Mouse (Mus musculus): ENCODE results near the gene Foxi1. TPM values are rescaled to one million over a fixed set of nuclear protein-coding genes. Genes with fewer than 3 reads are reported as not detected.
"Not testable (repeated sequence)": the region's sequence is repeated elsewhere in the genome, so short reads cannot be mapped to it uniquely, and the experiment has no call there.

Foxi1 gene
- total and polyA plus RNA-seq, 3 experiments: not detected

DNA sequence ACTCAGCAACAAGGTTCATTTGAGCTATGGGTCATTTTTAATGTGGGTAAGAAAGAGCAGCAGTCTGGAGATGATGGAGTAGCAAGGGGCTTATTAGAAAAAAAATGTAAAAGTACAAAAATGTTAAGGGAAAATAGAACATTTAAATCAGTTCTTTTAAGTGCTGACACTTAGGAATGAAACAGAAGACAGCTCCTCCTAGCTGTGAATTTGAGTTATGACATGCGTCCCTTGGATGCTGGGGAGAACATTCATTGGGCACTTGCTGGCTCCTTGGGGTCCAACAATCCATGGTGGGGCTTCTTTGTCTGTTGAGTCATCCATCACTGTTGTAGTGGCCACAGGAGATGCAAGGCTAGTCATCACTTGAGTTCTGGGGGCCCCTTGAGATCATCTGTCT is 19.3 kb upstream of the Foxi1 start (continued):
- TF ChIP-seq USF2 (conservative IDR thresholded peaks at IDR 0.05; ENCODE audit: low read depth, low read length) (no peak), MAX (IDR thresholded peaks at IDR 0.05; ENCODE audit: low read length) (0 out of 2 replicates have a peak, but pooled peaks have one; percentile 17), USF1 (IDR thresholded peaks at IDR 0.05; ENCODE audit: low read depth, low read length) (no peak), JUND (conservative IDR thresholded peaks at IDR 0.05; ENCODE audit: low read depth, low read length) (peak; percentile 24; the same call in 1 of the 2 replicates), NELFE (IDR thresholded peaks at IDR 0.05; ENCODE audit: low read depth, low read length) (no peak), GABPA (IDR thresholded peaks at IDR 0.05; ENCODE audit: insufficient replicate concordance, low read depth, low read length) (no peak)

DNA sequence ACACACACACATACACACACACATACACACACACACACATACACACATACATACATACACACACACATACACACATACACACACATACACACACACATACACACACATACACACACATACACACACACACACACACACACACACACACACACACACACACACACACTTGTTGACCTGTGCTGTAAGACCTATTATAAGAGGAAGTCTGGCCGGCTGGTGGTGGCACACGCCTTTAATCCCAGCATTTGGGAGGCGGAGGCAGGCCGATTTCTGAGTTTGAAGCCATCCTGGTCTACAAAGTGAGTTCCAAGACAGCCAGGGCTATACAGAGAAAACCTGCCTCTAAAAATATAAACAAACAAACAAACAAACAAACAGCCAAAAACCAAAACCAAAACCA is 12.7 kb upstream of the Foxi1 start:
- H3K4me3 ChIP-seq (replicated peaks in 1 of 3; ENCODE audit: low read depth in 2 of 3, low read length in 2 of 3, poor library complexity in 1 of 3); H3K27me3 ChIP-seq (replicated peaks); H3K27ac ChIP-seq (ENCODE audit: insufficient read depth, low read depth); H3K4me1 ChIP-seq (ENCODE audit: control insufficient read depth in 1 of 2, insufficient read depth in 2 of 2); DNase-seq (ENCODE audit: extremely low read depth); H3K79me2 ChIP-seq (replicated peaks; ENCODE audit: control insufficient read depth, extremely low read depth, insufficient read depth, poor library complexity, severe bottlenecking); H3K9ac ChIP-seq (ENCODE audit: insufficient read depth, low read depth); dilution Hi-C loops (cut with MboI; ENCODE audit: extremely low pct_ligation_motif_present, extremely low pct_unique_long_range_greater_than_20kb, low sequenced_read_pairs); H3K4me2 ChIP-seq (ENCODE audit: insufficient read depth, low read depth, poor library complexity, severe bottlenecking); H3K9me3 ChIP-seq (replicated peaks; ENCODE audit: low read length): not testable (repeated sequence)
- in situ Hi-C loops (cut with MboI; ENCODE audit: low pct_ligation_motif_present, low pct_unique_long_range_greater_than_20kb, low sequenced_read_pairs): loop anchor here (25.0 kb wide), 1 partner anchor 258 kb away; the partner anchor contains the start of gene Kcnmb1
- H3K36me3 ChIP-seq (replicated peaks in 1 of 2; ENCODE audit: control insufficient read depth in 1 of 2, insufficient read depth in 1 of 2, low read length in 1 of 2): peaks cover 0 to 20% of the 10 kb centered on the region in 2 experiments

DNA sequence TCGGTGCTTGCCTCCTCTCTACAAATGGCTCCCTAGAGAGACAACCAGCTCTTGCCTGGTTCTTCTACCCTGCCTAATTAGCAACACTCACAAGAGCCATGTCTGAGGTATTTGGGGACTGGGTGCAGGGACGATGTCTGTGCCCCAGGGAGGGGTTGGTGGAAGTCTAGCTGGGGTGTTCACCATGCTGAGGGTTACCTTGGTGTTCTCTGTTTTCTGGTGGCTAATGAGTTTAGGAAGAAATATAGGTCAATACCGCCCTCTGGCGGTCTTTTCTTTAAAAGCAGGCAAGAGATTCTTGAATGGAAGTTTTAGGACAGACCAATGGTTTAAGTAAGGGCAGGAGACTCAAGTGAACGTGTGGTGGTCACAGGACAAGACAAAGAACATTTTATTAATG is 5.0 kb upstream of the Foxi1 start:
- Histone ChIP-seq H3K4me3 (replicated peaks in 1 of 3; ENCODE audit: low read depth in 2 of 3, low read length in 2 of 3, poor library complexity in 1 of 3) (no peak overlapping the region), H3K27me3 (replicated peaks) (no peaks in the 10 kb centered on the region), H3K9me3 (replicated peaks; ENCODE audit: low read length) (no peaks in the 10 kb centered on the region), H3K9ac (ENCODE audit: insufficient read depth, low read depth) (no peak overlapping the region), H3K36me3 (replicated peaks in 1 of 2; ENCODE audit: control insufficient read depth in 1 of 2, insufficient read depth in 1 of 2, low read length in 1 of 2) (no peaks in the 10 kb centered on the region), H3K79me2 (replicated peaks; ENCODE audit: control insufficient read depth, extremely low read depth, insufficient read depth, poor library complexity, severe bottlenecking) (no peaks in the 10 kb centered on the region), H3K27ac (ENCODE audit: insufficient read depth, low read depth) (no peak overlapping the region), H3K4me2 (ENCODE audit: insufficient read depth, low read depth, poor library complexity, severe bottlenecking) (0 out of 2 replicates have a peak overlapping the region, but pooled peaks have one; percentile 12), H3K4me1 (ENCODE audit: control insufficient read depth in 1 of 2, insufficient read depth in 2 of 2) (peaks cover 2 to 8% of the 10 kb centered on the region in 2 experiments; a peak in 1 of 4 replicates)
- peak; percentile 86 for DNase-seq (ENCODE audit: extremely low read depth)
- in situ Hi-C loops (cut with MboI; ENCODE audit: low pct_ligation_motif_present, low pct_unique_long_range_greater_than_20kb, low sequenced_read_pairs): loop anchor here (25.0 kb wide), 1 partner anchor 251 kb away; the partner anchor contains the start of gene Kcnmb1
- TF ChIP-seq ZNF384 (IDR thresholded peaks at IDR 0.05; ENCODE audit: low read depth, low read length) (no peak), CTCF (conservative IDR thresholded peaks at IDR 0.05 in 1 of 2, IDR thresholded peaks at IDR 0.05 in 1 of 2; ENCODE audit: low read depth in 2 of 2, low read length in 2 of 2) (peak; percentile 75 to 99), ETS1 (conservative IDR thresholded peaks at IDR 0.05; ENCODE audit: low read depth, low read length) (no peak), HCFC1 (IDR thresholded peaks at IDR 0.05; ENCODE audit: low read depth, low read length) (no peak), ZC3H11A (IDR thresholded peaks at IDR 0.05; ENCODE audit: low read depth, low read length) (peak; percentile 99), ZMIZ1 (IDR thresholded peaks at IDR 0.05; ENCODE audit: low read depth, low read length) (no peak), MAX (IDR thresholded peaks at IDR 0.05; ENCODE audit: low read length) (no peak), SMC3 (IDR thresholded peaks at IDR 0.05; ENCODE audit: low read depth, low read length) (peak; percentile 100), TCF12 (IDR thresholded peaks at IDR 0.05; ENCODE audit: low read depth, low read length) (no peak), UBTF (IDR thresholded peaks at IDR 0.05; ENCODE audit: low read depth, low read length) (no peak), NELFE (IDR thresholded peaks at IDR 0.05; ENCODE audit: low read depth, low read length) (peak; percentile 51; the same call in 1 of the 2 replicates)
- dilution Hi-C loops (cut with MboI; ENCODE audit: extremely low pct_ligation_motif_present, extremely low pct_unique_long_range_greater_than_20kb, low sequenced_read_pairs): no loop called here
